Mouse (Mus musculus) stomach, postnatal 0 days (tissue): ENCODE measurements around the gene Smim12.

ENCODE experiments used
- CTCF ChIP-seq: IDR thresholded peaks from 2 replicates; pipeline ENCODE4 v1.5.1; 2016; ENCODE audit warnings: antibody characterized with exemption, low read depth, mild to moderate bottlenecking, moderate library complexity
- EP300 ChIP-seq: optimal IDR thresholded peaks from 2 replicates; pipeline ENCODE3; 2016; ENCODE audit warnings: antibody characterized with exemption

DNA sequence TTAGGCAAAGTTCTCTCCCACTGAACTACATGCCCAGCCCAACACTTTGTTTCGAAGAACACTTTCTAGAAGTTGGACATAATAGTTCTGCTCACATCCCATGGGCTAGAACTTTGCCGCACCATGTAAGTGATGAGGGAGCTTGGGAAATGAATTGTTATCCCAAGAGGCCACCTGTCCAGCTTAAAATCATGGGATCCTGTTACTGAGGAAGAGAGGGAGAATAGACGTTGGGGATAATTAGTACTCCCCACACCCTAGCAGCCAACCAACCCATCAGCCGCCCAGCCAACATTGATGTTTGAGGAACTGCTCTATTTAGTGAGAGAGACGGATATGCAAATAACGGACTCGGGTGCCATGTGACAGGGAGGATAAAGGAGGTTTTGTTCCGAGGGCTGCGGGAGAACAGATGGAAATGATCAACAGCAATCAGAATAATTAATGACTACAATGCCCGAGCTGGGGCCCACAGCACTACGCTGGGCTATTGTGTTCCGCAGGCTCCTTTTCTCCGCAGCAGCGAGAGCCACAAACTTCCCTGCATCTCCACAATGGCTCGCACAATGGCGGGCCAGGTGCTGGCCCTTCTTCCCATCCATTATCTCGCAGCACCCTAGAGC, 16.4 kb upstream of the Smim12 start:
- no peak for TF ChIP-seq CTCF
- TF ChIP-seq EP300 = no peak
